8 mouse cellular contexts compared by ENCODE assay signal in genomic region chr17:74810892-74811625, GRCm38 (mm10).
A peak's percentile ranks its signal among the peaks of the same experiment; 100 is the strongest.
DNase-seq lines count a peak whose midpoint lies in the region; ATAC-seq and TF ChIP-seq lines count a peak whose summit lies in the region.

No protein-coding gene starts in this region.

- 69% methylated on average over 3 of the region's 3 CpGs for WGBS in midbrain, embryonic 12.5 days

- no peak overlapping the region for H3K4me3 ChIP-seq in gastrocnemius, adult 2 months
- no peak overlapping the region for H3K4me3 ChIP-seq in midbrain, embryonic 12.5 days

- intact Hi-C loops in gastrocnemius, adult 2 months (cut with DNase I): loop anchor here (1.0 to 5.0 kb wide), 3 partner anchors 194 to 561 kb away; partner anchors contain the start of gene Ltbp1

- H3K4me1 ChIP-seq in midbrain, embryonic 12.5 days: no peaks in the 10 kb centered on the region

- no peaks in the 10 kb centered on the region for H3K27me3 ChIP-seq in midbrain, embryonic 12.5 days

- no peaks in the 10 kb centered on the region for H3K9me3 ChIP-seq in midbrain, embryonic 12.5 days

- TF ChIP-seq CTCF in gastrocnemius, adult 2 months (IDR thresholded peaks at IDR 0.05): peak; percentile 70

- no peak overlapping the region for H3K4me2 ChIP-seq in midbrain, embryonic 12.5 days (replicated peaks)

- no peaks in the 10 kb centered on the region for H3K36me3 ChIP-seq in midbrain, embryonic 12.5 days

- ATAC-seq in midbrain, embryonic 12.5 days (ENCODE audit: low FRiP score, low read depth): peak; percentile 65

- no peak overlapping the region for H3K9ac ChIP-seq in midbrain, embryonic 12.5 days (replicated peaks)

- no peak overlapping the region for H3K27ac ChIP-seq in gastrocnemius, adult 2 months
- no peak overlapping the region for H3K27ac ChIP-seq in midbrain, embryonic 12.5 days (replicated peaks)

- no peak for DNase-seq in gastrocnemius, adult 2 months
- no peak for DNase-seq in gastrocnemius, postnatal 25 days
- peak; percentile 50 for DNase-seq in CD4-positive helper T cell, adult 2 months (ENCODE audit: low read depth, low spot score)
- peak; percentile 56 for DNase-seq in c-Kit-negative CD71-positive TER-119-positive erythroid progenitor cells, embryonic 14.5 days (ENCODE audit: low read depth, low spot score)
- DNase-seq in heart, adult 9 months (ENCODE audit: low spot score in 2 of 2): peak; percentile 41 to 49
- DNase-seq in kidney, postnatal 10 days: peak; percentile 54
- no peak for DNase-seq in testis, postnatal 10 days (ENCODE audit: low spot score)

Comparison
In these comparisons a context has a peak if more than half of its experiments do, and no peak if none do; other contexts are left out.
1. DNase-seq: peak in CD4-positive helper T cell, adult 2 months (single experiment), c-Kit-negative CD71-positive TER-119-positive erythroid progenitor cells, embryonic 14.5 days (single experiment), heart, adult 9 months (2 of 2) and kidney, postnatal 10 days (single experiment); none in gastrocnemius, adult 2 months (single experiment), gastrocnemius, postnatal 25 days (single experiment) and testis, postnatal 10 days (single experiment).